Mouse (Mus musculus) testis, adult 2 months (tissue): ENCODE results near the gene Doc2g.

Experiments used
- CTCF ChIP-seq: fragments of 200-500 bp; IDR thresholded peaks from 2 replicates; pipeline ENCODE4 v1.5.1; 2012; ENCODE audit warnings: low read depth, mild to moderate bottlenecking, inconsistent platforms, low read length, moderate library complexity; ENCODE audit not compliant: control insufficient read depth, insufficient read depth, insufficient replicate concordance
- POLR2A ChIP-seq: fragments of 200-500 bp; IDR thresholded peaks from 2 replicates; pipeline ENCODE4 v1.6.1; 2012; ENCODE audit warnings: low read depth, mild to moderate bottlenecking, inconsistent platforms, low read length, moderate library complexity; ENCODE audit not compliant: control insufficient read depth

- TF ChIP-seq CTCF: no peak
- TF ChIP-seq POLR2A: no peak
Measured at GRCm38 (mm10) chr19:4054613-4055012, 51.5 kb downstream of the Doc2g start.
